Mouse (Mus musculus): ENCODE results near the gene Lsamp. TPM values are rescaled to one million over a fixed set of nuclear protein-coding genes. Genes with fewer than 3 reads are reported as not detected.
A peak's percentile ranks its signal among the peaks of the same experiment; 100 is the strongest.

Lsamp gene
- total RNA-seq, 2 experiments from 2014 or later = 1.4 TPM

- intact Hi-C loops (cut with DNase I) = loop anchor here (2.0 kb wide), 1 partner anchor 329 kb away; no protein-coding TSS in a partner anchor
- peak in 1 of 2 experiments; percentile 1 for DNase-seq
Measured at GRCm38 (mm10) chr16:40639621-40640371, 655.6 kb downstream of the Lsamp start.

- DNase-seq = no peak
- intact Hi-C loops (cut with DNase I) = no loop called here
Measured at GRCm38 (mm10) chr16:40652800-40653199, 668.6 kb downstream of the Lsamp start.

GRCm38 (mm10) chr16:40653508-40653907 is 669.3 kb downstream of the Lsamp start:
- intact Hi-C loops (cut with DNase I) = no loop called here
- no peak for DNase-seq

GRCm38 (mm10) chr16:40656347-40656746 is 672.2 kb downstream of the Lsamp start:
- intact Hi-C loops (cut with DNase I) = no loop called here
- DNase-seq = no peak

- no peak for DNase-seq
- intact Hi-C loops (cut with DNase I) = no loop called here
Measured at GRCm38 (mm10) chr16:40656871-40657270, 672.7 kb downstream of the Lsamp start.

- no peak for DNase-seq
- intact Hi-C loops (cut with DNase I) = no loop called here
Measured at GRCm38 (mm10) chr16:40685531-40685930, 701.4 kb downstream of the Lsamp start.

GRCm38 (mm10) chr16:40692292-40692691 is 708.1 kb downstream of the Lsamp start:
- DNase-seq = no peak

GRCm38 (mm10) chr16:40697253-40697652 is 713.1 kb downstream of the Lsamp start:
- intact Hi-C loops (cut with DNase I) = no loop called here
- DNase-seq = no peak

More at GRCm38 (mm10) chr16:40692292-40692691, 708.1 kb downstream of the Lsamp start:
- intact Hi-C loops (cut with DNase I) = no loop called here

GRCm38 (mm10) chr16:40708558-40708957 is 724.4 kb downstream of the Lsamp start:
- DNase-seq = no peak
- intact Hi-C loops (cut with DNase I) = no loop called here

GRCm38 (mm10) chr16:40709574-40709973 is 725.4 kb downstream of the Lsamp start:
- intact Hi-C loops (cut with DNase I) = no loop called here
- no peak for DNase-seq

GRCm38 (mm10) chr16:40710068-40710467 is 725.9 kb downstream of the Lsamp start:
- intact Hi-C loops (cut with DNase I) = no loop called here
- no peak for DNase-seq

- no peak for DNase-seq
Measured at GRCm38 (mm10) chr16:40710491-40710890, 726.3 kb downstream of the Lsamp start.

GRCm38 (mm10) chr16:40713725-40714124 is 729.6 kb downstream of the Lsamp start:
- no peak for DNase-seq
- intact Hi-C loops (cut with DNase I) = no loop called here

More at GRCm38 (mm10) chr16:40710491-40710890, 726.3 kb downstream of the Lsamp start:
- intact Hi-C loops (cut with DNase I) = no loop called here

GRCm38 (mm10) chr16:40739015-40739414 is 754.9 kb downstream of the Lsamp start:
- peak; percentile 36 to 54 for DNase-seq
- intact Hi-C loops (cut with DNase I) = loop anchor here (5.0 kb wide), 2 partner anchors 228 to 503 kb away; no protein-coding TSS in a partner anchor

GRCm38 (mm10) chr16:40739771-40740170 is 755.6 kb downstream of the Lsamp start:
- intact Hi-C loops (cut with DNase I) = loop anchor here (5.0 kb wide), 2 partner anchors 228 to 503 kb away; no protein-coding TSS in a partner anchor
- no peak for DNase-seq

- intact Hi-C loops (cut with DNase I) = no loop called here
Measured at GRCm38 (mm10) chr16:40740273-40740672, 756.1 kb downstream of the Lsamp start.

GRCm38 (mm10) chr16:40827191-40827590 is 843.0 kb downstream of the Lsamp start:
- peak in 1 of 2 experiments; percentile 2 for DNase-seq
- intact Hi-C loops (cut with DNase I) = no loop called here

More at GRCm38 (mm10) chr16:40740273-40740672, 756.1 kb downstream of the Lsamp start:
- no peak for DNase-seq

GRCm38 (mm10) chr16:40831536-40831935 is 847.4 kb downstream of the Lsamp start:
- DNase-seq = no peak
- intact Hi-C loops (cut with DNase I) = no loop called here

GRCm38 (mm10) chr16:40841765-40842164 is 857.6 kb downstream of the Lsamp start:
- no peak for DNase-seq
- intact Hi-C loops (cut with DNase I) = no loop called here

GRCm38 (mm10) chr16:40866733-40867132 is 882.6 kb downstream of the Lsamp start:
- DNase-seq = no peak
- intact Hi-C loops (cut with DNase I) = no loop called here

- intact Hi-C loops (cut with DNase I) = no loop called here
- no peak for DNase-seq
Measured at GRCm38 (mm10) chr16:40878301-40878700, 894.1 kb downstream of the Lsamp start.

GRCm38 (mm10) chr16:40881942-40882341 is 897.8 kb downstream of the Lsamp start:
- no peak for DNase-seq
- intact Hi-C loops (cut with DNase I) = no loop called here

Measured in heart, postnatal 14 days (tissue).